Mouse (Mus musculus): Measurements from ENCODE around the gene Gm9936. TPM values are rescaled to one million over a fixed set of nuclear protein-coding genes. Genes with fewer than 3 reads are reported as not detected.
A peak's percentile ranks its signal among the peaks of the same experiment; 100 is the strongest.
"Not testable (repeated sequence)": the region's sequence is repeated elsewhere in the genome, so short reads cannot be mapped to it uniquely, and the experiment has no call there.

Gm9936 gene
- polyA plus RNA-seq, 1 experiment from 2014 or later, result 0.16 TPM

GRCm38 (mm10) chr5:114875858-114876257 is 17.4 kb upstream of the Gm9936 start:
- no peak for DNase-seq (ENCODE audit: low spot score)
- Histone ChIP-seq H3K4me3 (no peak overlapping the region), H3K27ac (replicated peaks) (no peak overlapping the region), H3K4me1 (peaks cover 30% of the 10 kb centered on the region), H3K27me3 (ENCODE audit: low read depth, poor library complexity, severe bottlenecking) (no peaks in the 10 kb centered on the region), H3K9me3 (replicated peaks) (no peaks in the 10 kb centered on the region), H3K36me3 (no peaks in the 10 kb centered on the region)
- 52% methylated on average over 6 of the region's 6 CpGs for WGBS

- Histone ChIP-seq H3K36me3 (no peaks in the 10 kb centered on the region), H3K9me3 (replicated peaks) (peaks cover 15% of the 10 kb centered on the region), H3K4me1 (peaks cover 12% of the 10 kb centered on the region), H3K27ac (replicated peaks) (no peak overlapping the region), H3K27me3 (ENCODE audit: low read depth, poor library complexity, severe bottlenecking) (no peaks in the 10 kb centered on the region), H3K4me3 (no peak overlapping the region)
- DNase-seq (ENCODE audit: low spot score), result no peak
- WGBS, result 92% methylated on average over 12 of the region's 12 CpGs
Observed at GRCm38 (mm10) chr5:114865279-114865678, 6.8 kb upstream of the Gm9936 start.

- H3K4me3 ChIP-seq, result no peak overlapping the region
- H3K36me3 ChIP-seq, result no peaks in the 10 kb centered on the region
- no peak overlapping the region for H3K27ac ChIP-seq (replicated peaks)
- H3K9me3 ChIP-seq (replicated peaks), result peaks cover 15% of the 10 kb centered on the region
- no peak for DNase-seq (ENCODE audit: low spot score)
- 83% methylated on average over 7 of the region's 7 CpGs for WGBS
- no peaks in the 10 kb centered on the region for H3K27me3 ChIP-seq (ENCODE audit: low read depth, poor library complexity, severe bottlenecking)
- peaks cover 12% of the 10 kb centered on the region for H3K4me1 ChIP-seq
Observed at GRCm38 (mm10) chr5:114864813-114865212, 6.3 kb upstream of the Gm9936 start.

- whole genome bisulfite sequencing, result 79% methylated on average over 6 of the region's 6 CpGs
Observed at GRCm38 (mm10) chr5:114861730-114862129, 3.2 kb upstream of the Gm9936 start.

GRCm38 (mm10) chr5:114859253-114859652 is 771 bp upstream of the Gm9936 start:
- H3K4me1 ChIP-seq, result peaks cover 16% of the 10 kb centered on the region
- peak; percentile 84 for DNase-seq (ENCODE audit: low spot score)
- H3K36me3 ChIP-seq, result no peaks in the 10 kb centered on the region
- WGBS, result 7% methylated on average over 18 of the region's 18 CpGs
- peaks cover 11% of the 10 kb centered on the region for H3K27me3 ChIP-seq (ENCODE audit: low read depth, poor library complexity, severe bottlenecking)
- H3K27ac ChIP-seq (replicated peaks), result peak overlapping the region; percentile 55
- H3K4me3 ChIP-seq, result peak overlapping the region; percentile 54
- no peaks in the 10 kb centered on the region for H3K9me3 ChIP-seq (replicated peaks)

More at GRCm38 (mm10) chr5:114861730-114862129, 3.2 kb upstream of the Gm9936 start:
- H3K27me3 ChIP-seq (ENCODE audit: low read depth, poor library complexity, severe bottlenecking), result peaks cover 11% of the 10 kb centered on the region
- no peaks in the 10 kb centered on the region for H3K9me3 ChIP-seq (replicated peaks)
- H3K4me3 ChIP-seq, result no peak overlapping the region
- peaks cover 16% of the 10 kb centered on the region for H3K4me1 ChIP-seq
- DNase-seq (ENCODE audit: low spot score), result no peak
- H3K27ac ChIP-seq (replicated peaks), result no peak overlapping the region
- no peaks in the 10 kb centered on the region for H3K36me3 ChIP-seq

- not testable (repeated sequence) for H3K36me3 ChIP-seq; H3K9me3 ChIP-seq (replicated peaks); H3K4me1 ChIP-seq; DNase-seq (ENCODE audit: low spot score); H3K27me3 ChIP-seq (ENCODE audit: low read depth, poor library complexity, severe bottlenecking); H3K27ac ChIP-seq (replicated peaks); H3K4me3 ChIP-seq
- WGBS, result 82% methylated on average over 3 of the region's 5 CpGs
Observed at GRCm38 (mm10) chr5:114853364-114853763, 5.1 kb downstream of the Gm9936 start, which contains the start of gene 4930519G04Rik. TSS of gene 4930519G04Rik (plus strand) at chr5:114853664.

- Histone ChIP-seq H3K27ac (replicated peaks) (no peak overlapping the region), H3K9me3 (replicated peaks) (no peaks in the 10 kb centered on the region), H3K4me3 (no peak overlapping the region), H3K27me3 (ENCODE audit: low read depth, poor library complexity, severe bottlenecking) (no peaks in the 10 kb centered on the region), H3K4me1 (no peaks in the 10 kb centered on the region), H3K36me3 (no peaks in the 10 kb centered on the region)
- WGBS, result 87% methylated on average over 20 of the region's 20 CpGs
- DNase-seq (ENCODE audit: low spot score), result no peak
Observed at GRCm38 (mm10) chr5:114851565-114852236, 6.8 kb downstream of the Gm9936 start.

GRCm38 (mm10) chr5:114844371-114844770 is 14.1 kb downstream of the Gm9936 start:
- H3K9me3 ChIP-seq (replicated peaks); DNase-seq (ENCODE audit: low spot score); H3K27me3 ChIP-seq (ENCODE audit: low read depth, poor library complexity, severe bottlenecking); H3K4me1 ChIP-seq; H3K4me3 ChIP-seq; H3K27ac ChIP-seq (replicated peaks); H3K36me3 ChIP-seq: not testable (repeated sequence)
- 81% methylated on average over 2 of the region's 2 CpGs for WGBS

GRCm38 (mm10) chr5:114842674-114843073 is 15.8 kb downstream of the Gm9936 start:
- WGBS, result 58% methylated on average over 5 of the region's 5 CpGs
- DNase-seq (ENCODE audit: low spot score), result no peak
- no peak overlapping the region for H3K27ac ChIP-seq (replicated peaks)

GRCm38 (mm10) chr5:114842155-114842554 is 16.3 kb downstream of the Gm9936 start:
- not testable (repeated sequence) for DNase-seq (ENCODE audit: low spot score); H3K27me3 ChIP-seq (ENCODE audit: low read depth, poor library complexity, severe bottlenecking); H3K27ac ChIP-seq (replicated peaks); H3K36me3 ChIP-seq; H3K9me3 ChIP-seq (replicated peaks); H3K4me1 ChIP-seq; H3K4me3 ChIP-seq
- 59% methylated on average over 3 of the region's 3 CpGs for WGBS

More at GRCm38 (mm10) chr5:114842674-114843073, 15.8 kb downstream of the Gm9936 start:
- Histone ChIP-seq H3K36me3 (no peaks in the 10 kb centered on the region), H3K4me1 (peaks cover 9% of the 10 kb centered on the region; the same call in 1 of the 2 replicates), H3K27me3 (ENCODE audit: low read depth, poor library complexity, severe bottlenecking) (0 out of 2 replicates have a peak, but pooled peaks cover 3% of the 10 kb centered on the region), H3K4me3 (no peak overlapping the region), H3K9me3 (replicated peaks) (no peaks in the 10 kb centered on the region)

GRCm38 (mm10) chr5:114840481-114840880 is 18.0 kb downstream of the Gm9936 start:
- H3K9me3 ChIP-seq (replicated peaks); H3K27me3 ChIP-seq (ENCODE audit: low read depth, poor library complexity, severe bottlenecking); DNase-seq (ENCODE audit: low spot score); H3K27ac ChIP-seq (replicated peaks); H3K4me1 ChIP-seq; H3K4me3 ChIP-seq; H3K36me3 ChIP-seq: not testable (repeated sequence)
- WGBS, result 80% methylated on average over 5 of the region's 5 CpGs

- no peak overlapping the region for H3K4me3 ChIP-seq
- DNase-seq (ENCODE audit: low spot score), result no peak
- 70% methylated on average over 12 of the region's 12 CpGs for WGBS
- no peaks in the 10 kb centered on the region for H3K36me3 ChIP-seq
- no peaks in the 10 kb centered on the region for H3K9me3 ChIP-seq (replicated peaks)
- H3K27me3 ChIP-seq (ENCODE audit: low read depth, poor library complexity, severe bottlenecking), result no peaks in the 10 kb centered on the region
- no peaks in the 10 kb centered on the region for H3K4me1 ChIP-seq
- H3K27ac ChIP-seq (replicated peaks), result no peak overlapping the region
Observed at GRCm38 (mm10) chr5:114836886-114837285, 21.6 kb downstream of the Gm9936 start.

GRCm38 (mm10) chr5:114829740-114830139 is 28.7 kb downstream of the Gm9936 start:
- H3K27me3 ChIP-seq (ENCODE audit: low read depth, poor library complexity, severe bottlenecking), result no peaks in the 10 kb centered on the region
- DNase-seq (ENCODE audit: low spot score), result no peak
- no peak overlapping the region for H3K4me3 ChIP-seq
- H3K4me1 ChIP-seq, result peaks cover 9% of the 10 kb centered on the region
- H3K36me3 ChIP-seq, result no peaks in the 10 kb centered on the region
- H3K9me3 ChIP-seq (replicated peaks), result no peaks in the 10 kb centered on the region
- H3K27ac ChIP-seq (replicated peaks), result no peak overlapping the region
- 74% methylated on average over 3 of the region's 3 CpGs for WGBS
